Mouse (Mus musculus): ENCODE measurements around the gene P4hb. TPM values are rescaled to one million over a fixed set of nuclear protein-coding genes. Genes with fewer than 3 reads are reported as not detected.

P4hb gene
- polyA plus RNA-seq, 1 experiment from 2014 or later, result 670 TPM

GRCm38 (mm10) chr11:120610477-120611046, 37.5 kb upstream of the P4hb start:
- WGBS, result 79% methylated on average over 9 of the region's 9 CpGs
- Histone ChIP-seq H3K4me3 (no peak overlapping the region), H3K36me3 (peaks cover 79% of the 10 kb centered on the region), H3K9me3 (no peaks in the 10 kb centered on the region), H3K27ac (no peak overlapping the region), H3K4me1 (peaks cover 26% of the 10 kb centered on the region), H3K27me3 (ENCODE audit: insufficient read depth, poor library complexity, severe bottlenecking) (peaks cover 25% of the 10 kb centered on the region)
- no peak for DNase-seq (ENCODE audit: low spot score)

- peak overlapping the region; percentile 59 for H3K4me3 ChIP-seq
- peaks cover 25% of the 10 kb centered on the region for H3K27me3 ChIP-seq (ENCODE audit: insufficient read depth, poor library complexity, severe bottlenecking)
- H3K9me3 ChIP-seq, result no peaks in the 10 kb centered on the region
- H3K36me3 ChIP-seq, result peaks cover 81% of the 10 kb centered on the region
- WGBS, result 35% methylated on average over 8 of the region's 8 CpGs
- peak overlapping the region; percentile 82 for H3K27ac ChIP-seq
- peaks cover 25% of the 10 kb centered on the region for H3K4me1 ChIP-seq
- peak; percentile 93 for DNase-seq (ENCODE audit: low spot score)
Measured at GRCm38 (mm10) chr11:120609250-120609649, 36.2 kb upstream of the P4hb start.

- no peaks in the 10 kb centered on the region for H3K9me3 ChIP-seq
- H3K27me3 ChIP-seq (ENCODE audit: insufficient read depth, poor library complexity, severe bottlenecking), result peaks cover 25% of the 10 kb centered on the region
- H3K4me1 ChIP-seq, result peaks cover 25% of the 10 kb centered on the region
- peaks cover 81% of the 10 kb centered on the region for H3K36me3 ChIP-seq
- 7% methylated on average over 45 of the region's 45 CpGs for WGBS
- peak within 1 kb of the TSS; percentile 82 for H3K27ac ChIP-seq
- H3K4me3 ChIP-seq, result peak within 1 kb of the TSS; percentile 59
- no peak for DNase-seq (ENCODE audit: low spot score)
Measured at GRCm38 (mm10) chr11:120608241-120609034, 35.4 kb upstream of the P4hb start, which contains the start of gene Npb. Gene Npb, plus strand, starts transcription at chr11:120608477.

- H3K36me3 ChIP-seq, result peaks cover 81% of the 10 kb centered on the region
- no peak overlapping the region for H3K4me3 ChIP-seq
- no peak for DNase-seq (ENCODE audit: low spot score)
- H3K27me3 ChIP-seq (ENCODE audit: insufficient read depth, poor library complexity, severe bottlenecking), result peaks cover 25% of the 10 kb centered on the region
- peaks cover 25% of the 10 kb centered on the region for H3K4me1 ChIP-seq
- no peaks in the 10 kb centered on the region for H3K9me3 ChIP-seq
- WGBS, result 72% methylated on average over 4 of the region's 4 CpGs
- H3K27ac ChIP-seq, result peak overlapping the region; percentile 36; the same call in 1 of the 2 replicates
Measured at GRCm38 (mm10) chr11:120606764-120607163, 33.7 kb upstream of the P4hb start.

- no peak overlapping the region; the same call in 1 of the 2 replicates for H3K4me3 ChIP-seq
- peaks cover 25% of the 10 kb centered on the region for H3K4me1 ChIP-seq
- no peak overlapping the region for H3K27ac ChIP-seq
- H3K9me3 ChIP-seq, result no peaks in the 10 kb centered on the region
- peaks cover 25% of the 10 kb centered on the region for H3K27me3 ChIP-seq (ENCODE audit: insufficient read depth, poor library complexity, severe bottlenecking)
- WGBS, result 89% methylated on average over 7 of the region's 7 CpGs
- no peak for DNase-seq (ENCODE audit: low spot score)
- peaks cover 78% of the 10 kb centered on the region for H3K36me3 ChIP-seq
Measured at GRCm38 (mm10) chr11:120605667-120606066, 32.6 kb upstream of the P4hb start.

GRCm38 (mm10) chr11:120603545-120603944, 30.5 kb upstream of the P4hb start:
- peaks cover 71% of the 10 kb centered on the region for H3K36me3 ChIP-seq
- no peak overlapping the region for H3K4me3 ChIP-seq
- peak overlapping the region; percentile 37; the same call in 1 of the 2 replicates for H3K27ac ChIP-seq
- DNase-seq (ENCODE audit: low spot score), result no peak
- H3K27me3 ChIP-seq (ENCODE audit: insufficient read depth, poor library complexity, severe bottlenecking), result peaks cover 13% of the 10 kb centered on the region
- no peaks in the 10 kb centered on the region for H3K9me3 ChIP-seq
- H3K4me1 ChIP-seq, result peaks cover 23% of the 10 kb centered on the region
- 77% methylated on average over 2 of the region's 2 CpGs for WGBS

- WGBS, result 94% methylated on average over 3 of the region's 3 CpGs
- Histone ChIP-seq H3K27ac (no peak overlapping the region), H3K4me1 (peaks cover 27% of the 10 kb centered on the region), H3K27me3 (ENCODE audit: insufficient read depth, poor library complexity, severe bottlenecking) (no peaks in the 10 kb centered on the region), H3K36me3 (peaks cover 70% of the 10 kb centered on the region), H3K4me3 (no peak overlapping the region), H3K9me3 (no peaks in the 10 kb centered on the region)
- no peak for DNase-seq (ENCODE audit: low spot score)
Measured at GRCm38 (mm10) chr11:120600716-120601115, 27.7 kb upstream of the P4hb start.

GRCm38 (mm10) chr11:120598990-120599549, 26.0 kb upstream of the P4hb start:
- Histone ChIP-seq H3K27ac (peak overlapping the region; percentile 98), H3K4me1 (peaks cover 27% of the 10 kb centered on the region), H3K4me3 (peak overlapping the region; percentile 99), H3K27me3 (ENCODE audit: insufficient read depth, poor library complexity, severe bottlenecking) (no peaks in the 10 kb centered on the region), H3K36me3 (peaks cover 69% of the 10 kb centered on the region), H3K9me3 (no peaks in the 10 kb centered on the region)
- WGBS, result 50% methylated on average over 17 of the region's 17 CpGs
- no peak for DNase-seq (ENCODE audit: low spot score)

GRCm38 (mm10) chr11:120598283-120598989, 25.4 kb upstream of the P4hb start, which contains the start of the genes Alyref and Anapc11:
Gene Alyref, minus strand, starts transcription at chr11:120598365.
Gene Anapc11, plus strand, starts transcription at chr11:120598421.
- peaks cover 69% of the 10 kb centered on the region for H3K36me3 ChIP-seq
- peaks cover 27% of the 10 kb centered on the region for H3K4me1 ChIP-seq
- no peaks in the 10 kb centered on the region for H3K27me3 ChIP-seq (ENCODE audit: insufficient read depth, poor library complexity, severe bottlenecking)
- peak within 1 kb of the TSS; percentile 99 for H3K4me3 ChIP-seq
- DNase-seq (ENCODE audit: low spot score), result peak; percentile 97
- H3K9me3 ChIP-seq, result no peaks in the 10 kb centered on the region
- H3K27ac ChIP-seq, result peak within 1 kb of the TSS; percentile 98
- under 1% methylated on average over 88 of the region's 88 CpGs for WGBS

- 6% methylated on average over 98 of the region's 99 CpGs for WGBS
- DNase-seq (ENCODE audit: low spot score), result peak; percentile 80
- peak overlapping the region; percentile 99 for H3K4me3 ChIP-seq
- peaks cover 69% of the 10 kb centered on the region for H3K36me3 ChIP-seq
- peaks cover 27% of the 10 kb centered on the region for H3K4me1 ChIP-seq
- peak overlapping the region; percentile 98 for H3K27ac ChIP-seq
- H3K27me3 ChIP-seq (ENCODE audit: insufficient read depth, poor library complexity, severe bottlenecking), result no peaks in the 10 kb centered on the region
- H3K9me3 ChIP-seq, result no peaks in the 10 kb centered on the region
Measured at GRCm38 (mm10) chr11:120597240-120598235, 24.5 kb upstream of the P4hb start.

- WGBS, result 76% methylated on average over 6 of the region's 6 CpGs
- Histone ChIP-seq H3K27ac (no peak overlapping the region), H3K27me3 (ENCODE audit: insufficient read depth, poor library complexity, severe bottlenecking) (no peaks in the 10 kb centered on the region)
Measured at GRCm38 (mm10) chr11:120588531-120588930, 15.5 kb upstream of the P4hb start.

More at GRCm38 (mm10) chr11:120588531-120588930, 15.5 kb upstream of the P4hb start:
- no peaks in the 10 kb centered on the region for H3K9me3 ChIP-seq
- no peaks in the 10 kb centered on the region for H3K4me1 ChIP-seq
- peaks cover 96% of the 10 kb centered on the region for H3K36me3 ChIP-seq
- DNase-seq (ENCODE audit: low spot score), result no peak
- no peak overlapping the region for H3K4me3 ChIP-seq

Measured in heart, embryonic 10.5 days (tissue).